Mouse (Mus musculus) hindbrain, postnatal 0 days (tissue): ENCODE measurements at regions not wholly inside any gene's neighbourhood (a gene's known extent, or its start where the extent isn't known, plus 50 kb on each side); places are given as distances from the start of the nearest gene placed in this dataset.

Experiments
- ATAC-seq: fragments of 200-750 bp; cut with Nextera tagmentation; 2 replicates; pipeline ENCODE4 v1.8.0; 2017; ENCODE audit warnings: mild to moderate bottlenecking, moderate TSS enrichment, moderate library complexity
- DNase-seq: peaks from one replicate; pipeline ENCODE4 v3.0.0-alpha.2; 2015; ENCODE audit warnings: low spot score
- H3K27ac ChIP-seq: fragments of 300-500 bp; sonication (generic); 2 replicates; pipeline ENCODE4 v1.5.1; 2014; ENCODE audit warnings: mild to moderate bottlenecking
- H3K27me3 ChIP-seq: fragments of 300-500 bp; sonication (generic); 2 replicates; pipeline ENCODE4 v1.6.1; 2014; ENCODE audit warnings: low read length, mixed read lengths; ENCODE audit not compliant: insufficient read depth
- H3K36me3 ChIP-seq: fragments of 300-500 bp; sonication (generic); 2 replicates; pipeline ENCODE4 v1.6.1; 2014; ENCODE audit warnings: low read length, mixed read lengths; ENCODE audit not compliant: insufficient read depth
- H3K4me1 ChIP-seq: fragments of 300-500 bp; sonication (generic); 2 replicates; pipeline ENCODE4 v1.6.1; 2014; ENCODE audit warnings: antibody characterized with exemption, low read length, mixed read lengths; ENCODE audit not compliant: insufficient read depth
- H3K4me2 ChIP-seq: fragments of 300-500 bp; sonication (generic); 2 replicates; pipeline ENCODE4 v1.6.1; 2014; ENCODE audit warnings: low read depth, mild to moderate bottlenecking, low read length, moderate library complexity, mixed read lengths
- H3K4me3 ChIP-seq: fragments of 300-500 bp; sonication (generic); 2 replicates; pipeline ENCODE4 v1.5.1; 2014; ENCODE audit warnings: low read length
- H3K9ac ChIP-seq: fragments of 300-500 bp; sonication (generic); replicated peaks from 2 replicates; pipeline ENCODE4 v1.6.1; 2014; ENCODE audit warnings: mild to moderate bottlenecking, low read length, moderate library complexity, mixed read lengths
- H3K9me3 ChIP-seq: fragments of 300-500 bp; sonication (generic); 2 replicates; pipeline ENCODE4 v1.6.1; 2016; ENCODE audit warnings: low read length, mixed read lengths
- CTCF ChIP-seq: IDR thresholded peaks from 2 replicates; pipeline ENCODE4 v1.5.1; 2016; ENCODE audit warnings: antibody characterized with exemption, control low read depth, low read depth
- WGBS: fragments of 180-500 bp; shearing (Covaris S2); extraction: QIAGEN DNeasy Blood & Tissue Kit; methylation state at CpG from one replicate; pipeline ENCODE4 v1.1.7; 2014; 5-methylcytosine and 5-hydroxymethylcytosine counted together

DNA sequence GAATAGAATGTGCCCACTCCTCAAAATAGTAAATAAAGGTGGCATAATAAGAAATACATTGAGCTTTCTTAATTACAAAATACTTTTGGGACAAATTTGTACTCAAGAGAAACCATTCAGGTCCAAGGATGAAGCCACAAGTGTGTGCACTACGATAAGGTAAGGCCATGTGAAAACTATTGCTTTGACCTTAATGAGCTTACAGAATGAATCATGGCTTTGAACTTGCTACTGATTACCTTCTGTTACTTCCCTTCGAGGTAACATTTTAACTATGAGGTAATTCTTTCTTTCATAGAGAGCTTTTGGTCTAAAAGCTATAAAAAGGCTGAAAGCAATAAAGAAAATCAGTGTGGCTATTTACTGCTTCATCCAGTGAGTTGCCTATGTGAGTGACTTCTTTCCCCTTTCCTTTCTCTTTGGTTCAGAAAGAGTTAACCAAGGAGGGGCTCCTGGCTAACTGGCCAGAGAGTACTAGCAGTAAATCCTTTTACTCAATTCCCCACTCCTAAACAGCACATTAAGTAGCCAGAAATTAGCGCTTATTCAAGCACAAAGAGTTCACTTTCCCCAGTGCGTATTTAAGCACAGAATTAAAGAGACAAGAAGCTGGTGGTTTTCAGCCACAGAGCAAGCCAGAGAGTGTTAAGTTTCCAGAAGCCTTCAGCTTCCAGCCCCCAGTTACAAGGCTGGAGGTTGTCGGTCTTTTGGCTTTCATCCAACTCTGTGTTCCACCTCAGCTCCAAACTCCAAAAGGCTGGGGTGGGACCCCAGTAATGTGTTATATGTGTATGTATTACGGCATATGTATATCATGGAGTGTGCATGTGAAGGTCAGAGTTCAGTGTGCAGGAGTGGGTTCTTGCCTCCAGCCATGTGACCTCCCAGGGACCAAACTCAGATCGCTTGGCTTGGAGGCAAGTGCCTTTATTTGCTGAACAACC is 194.3 kb upstream of the Gm10131 start:
- no peak for TF ChIP-seq CTCF
- no peaks in the 10 kb centered on the region for H3K4me1 ChIP-seq
- H3K36me3 ChIP-seq, result no peaks in the 10 kb centered on the region
- H3K27me3 ChIP-seq, result no peaks in the 10 kb centered on the region
- H3K9ac ChIP-seq, result no peak overlapping the region
- no peaks in the 10 kb centered on the region; the same call in 1 of the 2 replicates for H3K9me3 ChIP-seq
- H3K4me2 ChIP-seq, result no peak overlapping the region
- DNase-seq (no peak), ATAC-seq (no peak)
- no peak overlapping the region for H3K27ac ChIP-seq
- no peak overlapping the region for H3K4me3 ChIP-seq
- WGBS, result 54% methylated on average over 7 of the region's 7 CpGs

- TF ChIP-seq CTCF, result no peak
- Histone ChIP-seq H3K4me2 (no peak overlapping the region), H3K4me1 (no peaks in the 10 kb centered on the region), H3K9ac (no peak overlapping the region), H3K4me3 (no peak overlapping the region), H3K27ac (no peak overlapping the region), H3K27me3 (no peaks in the 10 kb centered on the region), H3K36me3 (no peaks in the 10 kb centered on the region), H3K9me3 (no peaks in the 10 kb centered on the region; the same call in 1 of the 2 replicates)
- ATAC-seq (no peak), DNase-seq (no peak)
- 84% methylated on average over 11 of the region's 11 CpGs for WGBS
These were observed 192.3 kb upstream of the Gm10131 start for GRCm38 (mm10) chr8:34303815-34304214.

- Histone ChIP-seq H3K4me3 (no peak overlapping the region), H3K27me3 (no peaks in the 10 kb centered on the region), H3K27ac (no peak overlapping the region), H3K4me2 (peak overlapping the region; percentile 28; the same call in 1 of the 2 replicates), H3K9me3 (no peaks in the 10 kb centered on the region), H3K4me1 (no peaks in the 10 kb centered on the region), H3K9ac (no peak overlapping the region), H3K36me3 (no peaks in the 10 kb centered on the region)
- no peak for TF ChIP-seq CTCF
- ATAC-seq, result peak; percentile 81
- DNase-seq, result peak; percentile 55
- 17% methylated on average over 15 of the region's 15 CpGs for WGBS
These were observed 188.9 kb upstream of the Gm10131 start for GRCm38 (mm10) chr8:34300331-34300903.

GRCm38 (mm10) chr8:34294721-34295120 is 183.2 kb upstream of the Gm10131 start:
- Histone ChIP-seq H3K4me3 (no peak overlapping the region), H3K27ac (no peak overlapping the region), H3K4me1 (no peaks in the 10 kb centered on the region), H3K36me3 (no peaks in the 10 kb centered on the region), H3K9ac (no peak overlapping the region), H3K4me2 (no peak overlapping the region), H3K27me3 (no peaks in the 10 kb centered on the region), H3K9me3 (0 out of 2 replicates have a peak, but pooled peaks cover 3% of the 10 kb centered on the region)
- no peak for DNase-seq
- TF ChIP-seq CTCF, result no peak
- no peak for ATAC-seq
- 85% methylated on average over 8 of the region's 8 CpGs for WGBS

DNA sequence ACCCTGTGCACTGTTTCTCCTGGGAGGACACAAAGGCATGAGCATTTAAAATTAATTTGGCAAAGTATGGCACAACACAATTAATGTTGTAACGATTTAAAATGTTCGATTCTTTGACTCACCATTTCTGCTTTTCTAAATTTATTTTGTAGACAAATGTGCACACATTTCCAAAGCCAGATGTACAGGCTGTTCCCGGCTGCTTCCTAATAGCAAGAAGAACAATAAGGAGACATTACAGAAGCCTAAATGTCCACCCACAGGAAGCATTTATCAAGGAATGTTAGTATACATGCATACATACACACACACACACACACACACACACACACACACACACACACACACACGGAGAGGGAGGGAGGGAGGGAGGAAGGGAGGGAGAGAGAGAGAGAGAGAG is 179.1 kb upstream of the Gm10131 start:
- Histone ChIP-seq H3K36me3 (no peaks in the 10 kb centered on the region), H3K4me1 (no peaks in the 10 kb centered on the region), H3K27ac (no peak overlapping the region), H3K9me3 (0 out of 2 replicates have a peak, but pooled peaks cover 3% of the 10 kb centered on the region), H3K4me2 (no peak overlapping the region), H3K4me3 (no peak overlapping the region), H3K27me3 (no peaks in the 10 kb centered on the region), H3K9ac (no peak overlapping the region)
- TF ChIP-seq CTCF, result no peak
- 81% methylated on average over 4 of the region's 4 CpGs for WGBS
- DNase-seq (no peak), ATAC-seq (no peak)

- H3K4me3 ChIP-seq, result no peak overlapping the region
- no peaks in the 10 kb centered on the region for H3K4me1 ChIP-seq
- H3K9ac ChIP-seq, result no peak overlapping the region
- no peak overlapping the region for H3K27ac ChIP-seq
- no peaks in the 10 kb centered on the region for H3K36me3 ChIP-seq
- ATAC-seq (no peak), DNase-seq (no peak)
- H3K27me3 ChIP-seq, result no peaks in the 10 kb centered on the region
- 77% methylated on average over 2 of the region's 2 CpGs for WGBS
- H3K4me2 ChIP-seq, result no peak overlapping the region
- TF ChIP-seq CTCF, result no peak
- no peaks in the 10 kb centered on the region for H3K9me3 ChIP-seq
These were observed 176.3 kb upstream of the Gm10131 start for GRCm38 (mm10) chr8:34287801-34288200.

DNA sequence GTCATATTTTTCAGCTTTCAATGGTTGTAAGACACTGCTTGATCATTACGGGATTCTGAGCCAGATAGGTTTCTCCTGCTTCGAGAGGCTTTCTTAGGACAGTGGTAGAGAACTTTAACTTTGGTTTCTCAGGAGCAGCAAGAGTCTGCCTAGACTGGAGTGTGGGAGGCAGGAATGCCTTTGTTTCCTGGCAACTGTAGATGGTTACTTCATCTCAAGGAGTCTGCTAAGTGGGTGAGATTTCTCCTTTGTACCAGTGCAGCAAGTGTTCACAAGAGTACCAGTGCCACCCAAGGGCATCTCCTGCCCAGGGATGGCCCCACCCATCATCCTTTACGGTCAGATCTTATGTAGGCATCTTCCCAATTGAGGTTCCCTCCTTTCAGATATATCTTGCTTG is 173.0 kb upstream of the Gm10131 start:
- H3K27ac ChIP-seq, result no peak overlapping the region
- no peaks in the 10 kb centered on the region for H3K9me3 ChIP-seq
- H3K4me1 ChIP-seq, result no peaks in the 10 kb centered on the region
- 91% methylated on average over 3 of the region's 3 CpGs for WGBS
- H3K27me3 ChIP-seq, result no peaks in the 10 kb centered on the region
- no peak overlapping the region for H3K4me2 ChIP-seq
- H3K4me3 ChIP-seq, result no peak overlapping the region
- DNase-seq (no peak), ATAC-seq (no peak)
- H3K9ac ChIP-seq, result no peak overlapping the region
- H3K36me3 ChIP-seq, result no peaks in the 10 kb centered on the region
- TF ChIP-seq CTCF, result no peak
